Mouse (Mus musculus) midbrain, embryonic 12.5 days (tissue): ENCODE measurements around the gene Abcg1. TPM values are rescaled to one million over a fixed set of nuclear protein-coding genes. Genes with fewer than 3 reads are reported as not detected.
A peak's percentile ranks its signal among the peaks of the same experiment; 100 is the strongest.

ENCODE experiments used
- ATAC-seq: fragments of 200-750 bp; cut with Nextera tagmentation; 2 replicates; pipeline ENCODE4 v1.8.0; 2017; ENCODE audit warnings: low read depth, moderate TSS enrichment, moderate library complexity; ENCODE audit not compliant: low FRiP score
- H3K27ac ChIP-seq: fragments of 300-500 bp; sonication (generic); replicated peaks from 2 replicates; pipeline ENCODE4 v1.5.1; 2016; ENCODE audit warnings: mild to moderate bottlenecking
- H3K27me3 ChIP-seq: fragments of 300-500 bp; sonication (generic); 2 replicates; pipeline ENCODE4 v1.6.1; 2016; ENCODE audit warnings: mild to moderate bottlenecking
- H3K36me3 ChIP-seq: fragments of 300-500 bp; sonication (generic); 2 replicates; pipeline ENCODE4 v1.6.1; 2016
- H3K4me1 ChIP-seq: fragments of 300-500 bp; sonication (generic); 2 replicates; pipeline ENCODE4 v1.6.1; 2016
- H3K4me2 ChIP-seq: fragments of 300-500 bp; sonication (generic); replicated peaks from 2 replicates; pipeline ENCODE4 v1.6.1; 2016; ENCODE audit warnings: mild to moderate bottlenecking, moderate library complexity
- H3K4me3 ChIP-seq: fragments of 300-500 bp; sonication (generic); 2 replicates; pipeline ENCODE4 v1.5.1; 2016; ENCODE audit warnings: mild to moderate bottlenecking
- H3K9ac ChIP-seq: fragments of 300-500 bp; sonication (generic); replicated peaks from 2 replicates; pipeline ENCODE4 v1.6.1; 2016; ENCODE audit warnings: mild to moderate bottlenecking, moderate library complexity
- H3K9me3 ChIP-seq: fragments of 300-500 bp; sonication (generic); 2 replicates; pipeline ENCODE4 v1.6.1; 2016; ENCODE audit warnings: mild to moderate bottlenecking
- WGBS: fragments of 180-500 bp; shearing (Covaris S2); methylation state at CpG from one replicate; pipeline ENCODE4 v1.1.7; 2016; 5-methylcytosine and 5-hydroxymethylcytosine counted together
- polyA plus RNA-seq: library from polyadenylated mRNA; unstranded; fragments of >200 nt; fragmentation: Nextera tagmentation; extraction: Ambion mirVana; gene quantifications from 2 replicates; pipeline ENCODE4 v1.2.1, GENCODE M21; 2016

The Abcg1 gene
- polyA plus RNA-seq, 1 experiment from 2014 or later: 14.0 TPM

DNA sequence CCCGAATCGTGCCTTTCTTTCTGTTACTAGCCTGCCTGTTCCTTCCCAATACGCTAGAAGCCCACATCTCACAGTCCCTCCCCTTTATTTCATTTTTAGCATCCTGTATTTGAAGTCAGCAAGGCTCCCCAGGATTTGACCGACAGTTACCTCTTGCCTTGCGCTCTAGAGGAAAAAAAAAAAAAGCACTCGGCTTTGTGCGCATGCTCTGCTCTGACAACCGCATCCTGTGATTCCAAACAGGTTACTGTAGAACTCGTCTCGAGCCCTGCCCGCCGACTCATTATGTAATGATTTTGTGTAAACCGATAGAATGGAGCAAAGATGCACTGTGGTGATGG is 1.2 kb downstream of the Abcg1 start:
- Histone ChIP-seq H3K27me3 (peaks cover 31% of the 10 kb centered on the region), H3K4me1 (peaks cover 36% of the 10 kb centered on the region), H3K27ac (peak overlapping the region; percentile 77), H3K9me3 (peaks cover 6% of the 10 kb centered on the region; the same call in 1 of the 2 replicates), H3K36me3 (no peaks in the 10 kb centered on the region), H3K4me2 (peak overlapping the region; percentile 63), H3K9ac (peak overlapping the region; percentile 65), H3K4me3 (peak overlapping the region; percentile 54)
- ATAC-seq: 0 out of 2 replicates have a peak, but pooled peaks have one; percentile 38
- WGBS: 4% methylated on average over 13 of the region's 13 CpGs

DNA sequence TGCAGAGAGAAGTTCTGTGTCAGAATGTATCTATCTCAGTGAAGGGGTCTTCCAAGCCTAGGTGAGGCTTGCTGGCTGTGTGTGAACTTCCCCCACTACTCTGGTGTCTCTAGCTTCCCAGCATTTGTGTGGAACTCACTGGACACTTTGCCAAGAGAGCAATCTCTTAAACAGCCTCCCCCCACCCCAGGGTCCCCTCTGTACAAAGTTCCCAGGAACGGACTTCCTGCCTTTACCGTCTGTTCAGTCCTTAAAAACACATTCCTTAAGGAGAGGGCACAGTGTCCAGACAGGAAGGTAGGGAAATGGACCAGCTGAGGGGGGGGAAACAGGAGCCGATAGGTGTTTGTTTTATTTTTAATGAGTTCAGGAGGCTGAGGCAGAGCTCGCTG is 2.7 kb downstream of the Abcg1 start:
- ATAC-seq: no peak
- Histone ChIP-seq H3K27ac (no peak overlapping the region), H3K9me3 (no peaks in the 10 kb centered on the region), H3K27me3 (peaks cover 31% of the 10 kb centered on the region), H3K9ac (no peak overlapping the region), H3K4me1 (peaks cover 36% of the 10 kb centered on the region), H3K4me3 (no peak overlapping the region), H3K36me3 (no peaks in the 10 kb centered on the region), H3K4me2 (0 out of 2 replicates have a peak overlapping the region, but pooled peaks have one; percentile 11)
- WGBS: 75% methylated on average over 4 of the region's 4 CpGs

DNA sequence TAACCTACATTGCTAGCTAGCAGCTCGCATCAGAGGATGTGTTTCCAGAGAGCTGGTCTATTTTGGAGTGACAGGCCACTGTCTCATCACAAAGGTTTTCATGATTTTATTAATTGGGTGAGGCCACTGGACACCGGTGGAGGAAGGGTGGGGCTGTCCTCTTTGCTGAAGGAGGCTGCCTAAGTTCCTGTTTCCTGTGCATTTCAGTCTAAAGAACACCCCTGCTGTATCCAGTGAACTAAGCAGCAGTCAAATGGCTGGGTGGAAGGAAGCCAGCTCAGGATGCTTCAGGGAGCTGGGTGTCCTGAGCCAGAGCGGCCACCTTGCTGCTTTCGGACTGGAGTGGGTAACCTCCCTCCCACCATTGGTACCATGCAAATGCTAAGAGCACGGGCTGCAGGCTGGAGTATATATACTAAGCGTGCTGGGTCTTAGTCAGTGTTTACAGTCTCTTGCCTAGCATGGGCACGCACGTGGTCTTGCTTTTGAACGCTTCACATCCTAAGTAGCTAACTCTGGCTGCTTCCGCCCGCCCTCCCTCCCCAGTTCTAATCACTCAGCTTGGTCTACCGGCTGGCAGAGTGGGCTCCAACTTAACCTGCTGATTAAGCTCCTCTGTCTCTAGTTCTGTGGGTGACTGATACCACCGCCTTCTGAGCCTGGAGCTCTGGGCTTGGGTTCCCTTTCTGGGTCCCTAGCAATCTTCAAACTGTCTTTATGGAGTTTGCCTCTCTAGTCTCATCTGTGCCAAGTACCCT is 3.3 kb downstream of the Abcg1 start:
- no peak for ATAC-seq
- Histone ChIP-seq H3K4me3 (no peak overlapping the region), H3K4me2 (no peak overlapping the region), H3K36me3 (no peaks in the 10 kb centered on the region), H3K27ac (0 out of 2 replicates have a peak overlapping the region, but pooled peaks have one; percentile 35), H3K9me3 (no peaks in the 10 kb centered on the region), H3K4me1 (peaks cover 36% of the 10 kb centered on the region), H3K9ac (0 out of 2 replicates have a peak overlapping the region, but pooled peaks have one; percentile 11), H3K27me3 (peaks cover 27% of the 10 kb centered on the region)
- WGBS: 62% methylated on average over 13 of the region's 13 CpGs

DNA sequence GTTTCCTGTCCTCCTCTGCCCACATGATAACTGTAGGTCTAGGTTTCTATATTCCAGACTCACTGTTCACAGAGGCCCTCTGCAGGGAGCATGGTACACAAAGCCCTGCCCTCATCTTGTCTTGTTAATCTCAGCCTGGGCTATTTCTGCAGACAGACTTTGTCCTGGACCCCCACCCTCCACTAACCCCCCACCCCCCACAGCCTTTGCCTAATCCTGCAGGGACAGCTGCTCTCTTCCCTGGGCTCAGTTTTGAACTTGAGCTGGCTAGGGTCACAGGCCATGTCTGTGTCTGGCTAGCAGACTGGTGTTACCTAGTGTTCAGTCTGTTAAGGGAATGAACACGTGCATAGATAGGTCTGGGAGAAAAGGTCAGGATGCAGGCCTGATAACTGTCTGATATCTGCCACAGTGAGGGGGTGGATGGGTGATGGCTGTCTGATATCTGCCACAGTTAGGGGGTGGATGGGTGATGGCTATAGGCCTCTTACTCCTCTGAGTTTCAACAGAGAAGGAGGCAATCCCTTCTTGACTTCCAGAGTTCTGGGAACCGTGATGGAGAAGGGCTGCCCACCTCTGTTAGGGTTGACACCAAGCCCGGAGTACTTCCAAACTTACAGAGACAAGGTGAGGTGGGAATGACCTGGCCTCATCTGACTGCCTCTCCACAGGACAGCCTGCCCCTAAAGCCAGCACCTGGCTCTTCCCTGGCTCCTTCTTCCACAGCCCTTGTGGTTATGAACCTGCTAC is 4.0 kb downstream of the Abcg1 start:
- Histone ChIP-seq H3K27ac (0 out of 2 replicates have a peak overlapping the region, but pooled peaks have one; percentile 35), H3K36me3 (no peaks in the 10 kb centered on the region), H3K4me1 (peaks cover 36% of the 10 kb centered on the region), H3K9ac (0 out of 2 replicates have a peak overlapping the region, but pooled peaks have one; percentile 11), H3K4me2 (no peak overlapping the region), H3K27me3 (peaks cover 27% of the 10 kb centered on the region), H3K4me3 (no peak overlapping the region), H3K9me3 (no peaks in the 10 kb centered on the region)
- ATAC-seq: no peak
- 80% methylated on average over 3 of the region's 3 CpGs for WGBS

DNA sequence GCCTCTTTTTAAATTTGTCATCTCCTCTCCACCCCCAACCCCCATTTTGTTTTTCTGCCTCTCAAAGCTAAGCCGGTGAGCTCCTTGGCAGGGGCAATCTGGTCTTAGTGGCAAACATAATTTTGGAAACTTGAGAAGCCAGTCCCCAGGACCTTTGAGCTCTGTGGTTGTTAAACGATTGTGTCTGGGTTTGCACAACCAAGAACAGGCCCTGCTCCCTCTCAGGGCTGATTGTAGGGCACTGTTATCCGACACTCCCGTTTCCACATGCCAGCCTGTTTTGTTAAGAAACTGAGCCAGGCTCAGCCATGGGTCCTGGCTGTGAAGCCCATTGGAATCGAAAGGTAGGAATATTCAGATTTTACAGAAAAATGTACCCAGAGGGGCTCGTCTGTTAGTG is 8.6 kb downstream of the Abcg1 start:
- WGBS: 79% methylated on average over 6 of the region's 6 CpGs
- ATAC-seq: no peak
- H3K9ac ChIP-seq: no peak overlapping the region
- no peak overlapping the region for H3K4me3 ChIP-seq
- no peaks in the 10 kb centered on the region for H3K36me3 ChIP-seq
- H3K27me3 ChIP-seq: no peaks in the 10 kb centered on the region
- peaks cover 22% of the 10 kb centered on the region for H3K4me1 ChIP-seq
- H3K4me2 ChIP-seq: no peak overlapping the region
- H3K27ac ChIP-seq: no peak overlapping the region
- H3K9me3 ChIP-seq: no peaks in the 10 kb centered on the region

DNA sequence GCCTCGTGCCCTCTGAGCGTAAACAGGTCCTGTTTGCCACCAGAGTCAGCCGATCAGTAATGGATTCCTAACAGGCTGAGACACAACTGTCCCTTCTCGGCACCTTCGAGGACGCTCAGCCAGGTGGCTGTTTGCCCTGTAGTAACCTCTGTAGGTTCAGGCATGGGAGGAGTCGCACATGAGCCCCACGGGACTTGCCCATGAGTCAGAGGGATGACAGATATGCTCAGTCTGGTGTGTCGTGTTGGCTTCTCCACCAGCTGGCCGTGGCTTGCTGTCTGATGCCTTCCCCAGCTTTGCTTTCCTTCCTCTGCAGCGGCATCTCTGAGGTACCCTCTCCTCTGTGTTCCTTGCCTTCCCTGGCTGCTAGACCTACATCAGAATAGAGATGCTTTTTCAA is 9.6 kb downstream of the Abcg1 start:
- Histone ChIP-seq H3K36me3 (no peaks in the 10 kb centered on the region), H3K9me3 (no peaks in the 10 kb centered on the region), H3K4me2 (no peak overlapping the region), H3K27me3 (no peaks in the 10 kb centered on the region), H3K4me3 (no peak overlapping the region), H3K9ac (no peak overlapping the region), H3K4me1 (peaks cover 25% of the 10 kb centered on the region), H3K27ac (no peak overlapping the region)
- 87% methylated on average over 11 of the region's 11 CpGs for WGBS
- ATAC-seq: no peak

DNA sequence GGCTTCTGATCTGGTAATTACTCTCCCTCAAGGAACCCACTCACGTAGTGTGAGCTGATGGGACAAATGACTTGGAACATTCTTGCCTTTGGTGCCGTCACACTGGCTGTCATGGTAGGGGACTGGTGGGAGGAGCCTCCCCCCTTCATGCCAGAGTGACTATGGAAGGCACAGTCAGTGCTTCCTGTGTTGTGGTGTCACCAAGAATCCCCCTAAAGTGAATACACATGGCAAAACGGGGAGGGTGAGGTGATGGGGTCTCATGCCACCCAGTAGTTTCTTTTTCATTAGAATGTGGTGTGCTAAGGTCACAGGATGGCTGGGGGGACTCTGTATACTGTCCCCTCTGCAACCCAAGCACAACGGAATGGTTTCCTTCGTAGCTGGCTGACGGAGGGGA is 11.6 kb downstream of the Abcg1 start:
- Histone ChIP-seq H3K9ac (no peak overlapping the region), H3K4me1 (peaks cover 46% of the 10 kb centered on the region), H3K9me3 (no peaks in the 10 kb centered on the region), H3K36me3 (no peaks in the 10 kb centered on the region), H3K27ac (no peak overlapping the region), H3K27me3 (no peaks in the 10 kb centered on the region), H3K4me2 (no peak overlapping the region), H3K4me3 (no peak overlapping the region)
- 80% methylated on average over 6 of the region's 6 CpGs for WGBS
- no peak for ATAC-seq

DNA sequence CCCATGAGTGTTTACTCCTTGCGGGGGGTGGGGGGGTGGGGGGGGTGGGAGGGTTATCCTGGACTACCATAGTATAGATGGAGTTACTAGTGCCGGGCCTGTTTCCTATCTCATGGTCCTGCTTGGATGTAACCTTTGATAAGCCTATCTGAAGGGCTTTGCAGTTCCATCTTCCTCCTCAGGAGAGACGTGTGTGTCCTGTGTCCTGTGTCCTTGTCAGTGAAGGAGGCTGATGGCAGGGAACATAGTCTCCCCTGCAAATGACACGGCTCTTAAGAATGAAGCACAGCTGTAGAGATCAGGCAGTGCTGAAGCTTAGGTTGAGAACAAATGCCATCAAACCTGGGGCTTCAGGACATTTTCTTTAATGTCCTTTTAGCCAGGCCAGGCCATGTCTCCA is 12.4 kb downstream of the Abcg1 start:
- Histone ChIP-seq H3K9me3 (no peaks in the 10 kb centered on the region), H3K4me1 (peaks cover 51% of the 10 kb centered on the region), H3K9ac (no peak overlapping the region), H3K4me3 (no peak overlapping the region), H3K4me2 (no peak overlapping the region), H3K27me3 (no peaks in the 10 kb centered on the region), H3K36me3 (no peaks in the 10 kb centered on the region), H3K27ac (no peak overlapping the region)
- no peak for ATAC-seq
- 81% methylated on average over 4 of the region's 4 CpGs for WGBS

DNA sequence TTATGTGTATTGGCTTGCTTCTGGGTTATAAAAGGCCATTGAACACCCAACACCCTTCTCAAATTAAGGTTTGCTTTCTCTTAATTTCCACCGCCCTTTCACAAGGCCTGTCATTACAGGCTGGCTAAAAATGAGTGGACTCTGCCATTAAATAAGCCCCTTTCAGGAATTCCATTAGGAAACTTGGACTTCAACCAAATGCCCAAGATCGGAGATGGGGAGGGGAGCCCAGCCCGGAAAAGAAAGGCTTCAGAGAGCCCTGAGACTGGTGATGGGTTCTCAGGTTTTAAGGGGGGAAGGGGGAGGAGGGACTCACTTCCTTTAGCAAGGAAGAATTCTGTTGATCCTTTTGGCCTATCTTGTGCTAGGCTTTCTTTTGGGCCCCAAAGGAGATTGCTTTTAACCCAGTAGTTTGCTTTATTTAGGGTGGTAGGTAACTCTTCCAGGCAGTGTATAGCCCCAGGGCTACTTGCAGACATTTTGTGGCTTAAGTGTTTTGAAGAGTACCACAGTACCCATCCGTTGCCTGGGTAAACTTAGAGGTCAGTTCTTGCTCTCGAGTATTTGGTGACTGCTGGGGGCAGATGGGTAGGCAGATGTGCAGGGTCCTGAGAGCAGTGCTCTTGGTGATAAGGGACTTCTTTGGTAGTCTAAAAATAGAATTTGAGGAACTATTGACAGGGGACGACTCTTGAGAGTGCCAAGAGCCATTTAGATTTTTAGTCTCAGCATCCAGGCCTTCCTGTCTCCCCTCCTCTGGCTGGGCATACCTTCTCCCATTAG is 13.1 kb downstream of the Abcg1 start:
- no peak for ATAC-seq
- Histone ChIP-seq H3K36me3 (no peaks in the 10 kb centered on the region), H3K4me1 (peaks cover 51% of the 10 kb centered on the region), H3K27ac (peak overlapping the region; percentile 26; the same call in 1 of the 2 replicates), H3K4me2 (no peak overlapping the region), H3K9ac (no peak overlapping the region), H3K4me3 (no peak overlapping the region), H3K27me3 (no peaks in the 10 kb centered on the region), H3K9me3 (no peaks in the 10 kb centered on the region)
- 54% methylated on average over 6 of the region's 6 CpGs for WGBS

DNA sequence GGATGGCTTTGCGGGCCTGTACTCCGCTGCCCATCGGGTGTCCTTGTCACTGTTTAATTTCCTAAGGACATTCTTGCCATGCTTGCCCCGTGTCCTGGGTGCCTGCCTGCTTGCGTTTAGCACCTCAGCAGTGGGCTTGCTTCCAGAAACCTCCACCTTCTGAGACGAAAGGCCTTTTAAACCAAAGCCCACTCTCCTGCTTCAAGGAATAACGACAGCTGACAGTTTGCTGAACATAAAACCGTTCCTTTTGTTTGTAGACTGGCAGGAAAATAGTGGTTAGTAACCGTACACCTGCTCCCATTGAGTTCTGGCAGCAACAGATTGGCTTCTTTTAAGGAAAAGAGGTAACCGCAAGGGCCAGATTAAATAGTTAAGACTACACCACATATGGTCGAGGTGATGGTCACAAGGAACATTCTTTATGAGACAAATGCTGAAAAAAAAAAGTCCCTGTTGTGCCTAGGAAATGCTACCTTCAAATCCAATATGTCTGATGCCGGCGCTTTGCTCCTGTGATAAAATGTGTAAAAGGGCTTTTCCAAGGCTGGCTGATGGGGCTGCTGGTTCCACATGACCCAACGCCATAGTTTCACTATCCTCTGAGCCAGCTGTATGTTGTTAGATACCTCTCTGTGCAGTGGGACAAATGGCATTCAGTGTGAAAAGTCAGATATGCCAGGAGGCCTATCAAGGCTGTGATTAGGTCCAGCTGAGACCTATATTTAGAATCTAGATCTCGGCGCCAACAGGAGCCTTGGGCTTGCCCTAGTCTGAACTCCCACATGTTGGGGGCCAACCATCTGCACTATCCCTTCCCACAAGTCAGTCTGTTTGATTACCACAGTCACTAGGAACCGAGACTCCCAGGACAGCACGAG is 14.2 kb downstream of the Abcg1 start:
- Histone ChIP-seq H3K4me3 (no peak overlapping the region), H3K36me3 (no peaks in the 10 kb centered on the region), H3K27ac (peak overlapping the region; percentile 40; the same call in 1 of the 2 replicates), H3K9ac (no peak overlapping the region), H3K27me3 (no peaks in the 10 kb centered on the region), H3K4me1 (peaks cover 51% of the 10 kb centered on the region), H3K4me2 (no peak overlapping the region), H3K9me3 (no peaks in the 10 kb centered on the region)
- ATAC-seq: no peak
- WGBS: 64% methylated on average over 18 of the region's 18 CpGs

DNA sequence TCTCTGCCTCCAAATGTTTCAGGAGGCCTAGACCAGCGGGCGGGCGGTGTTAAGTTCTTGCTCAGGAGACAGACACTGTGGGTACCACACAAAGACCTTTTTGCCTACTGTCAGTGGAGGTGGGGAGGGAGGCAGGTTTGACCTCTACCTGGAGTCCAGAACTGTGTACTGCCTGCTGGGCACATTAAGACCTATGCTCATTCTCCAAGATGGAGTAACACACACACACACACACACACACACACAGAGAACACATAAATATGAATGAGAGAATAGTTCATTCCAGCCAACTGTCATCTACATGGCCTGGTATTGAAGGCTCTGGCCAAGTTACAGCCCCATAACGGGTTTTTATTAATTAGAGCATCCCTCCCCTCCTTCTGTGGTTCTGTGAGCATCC is 15.4 kb downstream of the Abcg1 start:
- peak overlapping the region; percentile 53 for H3K4me2 ChIP-seq
- H3K27ac ChIP-seq: peak overlapping the region; percentile 77
- no peaks in the 10 kb centered on the region for H3K27me3 ChIP-seq
- no peaks in the 10 kb centered on the region for H3K9me3 ChIP-seq
- H3K4me3 ChIP-seq: peak overlapping the region; percentile 29
- 67% methylated on average over 4 of the region's 4 CpGs for WGBS
- peaks cover 53% of the 10 kb centered on the region for H3K4me1 ChIP-seq
- ATAC-seq: peak; percentile 67
- 0 out of 2 replicates have a peak overlapping the region, but pooled peaks have one; percentile 12 for H3K9ac ChIP-seq
- no peaks in the 10 kb centered on the region for H3K36me3 ChIP-seq
